Mouse (Mus musculus) embryonic facial prominence, embryonic 11.5 days (tissue): ENCODE results near the gene Hist1h1t. TPM values are rescaled to one million over a fixed set of nuclear protein-coding genes. Genes with fewer than 3 reads are reported as not detected.
A peak's percentile ranks its signal among the peaks of the same experiment; 100 is the strongest.
"Not testable (repeated sequence)": the region's sequence is repeated elsewhere in the genome, so short reads cannot be mapped to it uniquely, and the experiment has no call there.

Source experiments
- ATAC-seq: fragments of 200-750 bp; cut with Nextera tagmentation; replicated peaks from 2 replicates; pipeline ENCODE4 v1.8.0; 2017; ENCODE audit warnings: low read depth; ENCODE audit not compliant: insufficient number of reproducible peaks, low FRiP score, low TSS enrichment
- DNase-seq: peaks from one replicate; pipeline ENCODE4 v3.0.0-alpha.2; 2015; ENCODE audit warnings: low spot score
- H3K27ac ChIP-seq: fragments of 300-500 bp; sonication (generic); replicated peaks from 2 replicates; pipeline ENCODE4 v1.5.1; 2014; ENCODE audit warnings: mild to moderate bottlenecking, low read depth, low read length, control low read depth
- H3K27me3 ChIP-seq: fragments of 300-500 bp; sonication (generic); 2 replicates; pipeline ENCODE4 v1.6.1; 2014; ENCODE audit warnings: mild to moderate bottlenecking, low read length, moderate library complexity, mixed read lengths; ENCODE audit not compliant: control insufficient read depth, insufficient read depth
- H3K36me3 ChIP-seq: fragments of 300-500 bp; sonication (generic); replicated peaks from 2 replicates; pipeline ENCODE4 v1.6.1; 2014; ENCODE audit warnings: low read depth, mild to moderate bottlenecking, low read length, moderate library complexity, mixed read lengths; ENCODE audit not compliant: control insufficient read depth, insufficient read depth
- H3K4me1 ChIP-seq: fragments of 300-500 bp; sonication (generic); 2 replicates; pipeline ENCODE4 v1.6.1; 2014; ENCODE audit warnings: low read length, mixed read lengths; ENCODE audit not compliant: control insufficient read depth, insufficient read depth
- H3K4me2 ChIP-seq: fragments of 300-500 bp; sonication (generic); 2 replicates; pipeline ENCODE4 v1.6.1; 2014; ENCODE audit warnings: low read depth, mild to moderate bottlenecking, control low read depth, low read length, moderate library complexity
- H3K4me3 ChIP-seq: fragments of 300-500 bp; sonication (generic); 2 replicates; pipeline ENCODE4 v1.5.1; 2014; ENCODE audit warnings: low read depth, low read length, control low read depth
- H3K9ac ChIP-seq: fragments of 300-500 bp; sonication (generic); replicated peaks from 2 replicates; pipeline ENCODE4 v1.6.1; 2014; ENCODE audit warnings: mild to moderate bottlenecking, control low read depth, low read length
- H3K9me3 ChIP-seq: fragments of 300-500 bp; sonication (generic); replicated peaks from 2 replicates; pipeline ENCODE4 v1.6.1; 2016; ENCODE audit warnings: mild to moderate bottlenecking, low read length, inconsistent platforms, mixed read lengths; ENCODE audit not compliant: control insufficient read depth
- WGBS: fragments of 180-500 bp; shearing (Covaris S2); extraction: QIAGEN DNeasy Blood & Tissue Kit; methylation state at CpG from one replicate; pipeline ENCODE4 v1.1.7; 2014; 5-methylcytosine and 5-hydroxymethylcytosine counted together
- polyA plus RNA-seq: library from polyadenylated mRNA; unstranded; fragments of >200 nt; fragmentation: Nextera tagmentation; extraction: Ambion mirVana; gene quantifications from 2 replicates; pipeline ENCODE4 v1.2.1, GENCODE M21; 2014

The Hist1h1t gene
- not detected in 2 replicates for polyA plus RNA-seq

DNA sequence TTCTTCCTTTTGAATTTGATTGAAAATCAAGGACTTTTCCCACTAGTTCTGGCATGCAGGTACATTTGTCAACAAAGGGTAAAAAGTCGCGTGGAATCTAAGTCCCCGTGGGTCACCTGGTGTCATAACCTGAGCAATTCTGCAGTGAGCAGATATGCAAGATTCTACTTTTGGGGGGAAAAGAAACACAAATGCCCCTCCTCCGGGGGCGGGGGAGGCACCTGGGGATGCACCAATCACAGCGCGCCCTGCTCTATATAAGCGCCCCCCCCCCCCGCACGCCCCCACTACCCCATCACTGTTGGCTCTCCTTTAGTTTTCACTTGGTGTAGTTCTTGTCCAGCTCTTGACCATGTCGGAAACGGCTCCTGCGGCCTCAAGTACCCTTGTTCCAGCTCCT is at the start of gene Hist1h1t:
Gene Hist1h1t (plus strand): TSS at position 301 of the 400 bp plus-strand sequence.
- Histone ChIP-seq H3K4me3 (no peak within 1 kb of the TSS), H3K27ac (no peak within 1 kb of the TSS), H3K4me2 (no peak within 1 kb of the TSS)

DNA sequence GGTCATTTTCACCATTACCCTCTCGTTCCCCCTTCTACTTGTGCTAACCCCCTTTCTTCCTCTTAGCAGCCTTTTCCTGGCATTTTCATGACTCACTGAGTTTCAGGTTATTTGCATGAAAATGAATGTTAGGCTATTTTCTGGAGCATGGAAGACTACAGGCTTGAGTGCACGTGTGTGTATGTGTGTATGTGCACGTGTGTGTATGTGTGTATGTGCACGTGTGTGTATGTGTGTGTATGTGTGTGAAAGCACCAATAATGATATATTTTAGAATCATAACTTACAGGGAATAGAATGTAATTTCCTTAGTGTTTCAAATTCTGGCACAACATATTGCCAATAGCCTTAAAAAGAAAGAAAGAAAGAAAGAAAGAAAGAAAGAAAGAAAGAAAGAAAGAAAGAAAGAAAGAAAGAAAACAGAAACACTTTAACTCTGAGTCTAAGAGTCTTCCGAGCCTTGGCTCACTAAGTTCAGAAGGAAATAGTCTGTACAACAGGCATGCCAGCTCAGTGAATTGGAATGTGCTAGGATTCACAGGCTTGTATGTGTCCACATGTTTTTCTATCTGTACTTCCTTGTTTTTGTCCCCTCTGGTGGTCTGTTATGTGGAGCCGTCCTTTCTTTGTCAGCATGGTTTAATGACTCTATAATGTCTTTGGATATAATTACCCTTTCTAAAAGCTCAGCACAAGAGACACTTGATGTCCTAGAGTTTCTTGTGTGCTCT is 35.8 kb upstream of the Hist1h1t start:
- no peak for DNase-seq
- 79% methylated on average over 6 of the region's 6 CpGs for WGBS
- H3K27ac ChIP-seq, result no peak overlapping the region
- no peaks in the 10 kb centered on the region for H3K4me1 ChIP-seq
- no peaks in the 10 kb centered on the region for H3K36me3 ChIP-seq
- H3K27me3 ChIP-seq, result no peaks in the 10 kb centered on the region
- H3K9me3 ChIP-seq, result no peaks in the 10 kb centered on the region
- ATAC-seq, result no peak
- H3K4me2 ChIP-seq, result no peak overlapping the region
- H3K9ac ChIP-seq, result no peak overlapping the region
- H3K4me3 ChIP-seq, result no peak overlapping the region

More for the DNA sequence above, at the start of gene Hist1h1t:
- Histone ChIP-seq H3K4me1 (no peaks in the 10 kb centered on the region), H3K9ac (no peak within 1 kb of the TSS), H3K36me3 (no peaks in the 10 kb centered on the region), H3K27me3 (no peaks in the 10 kb centered on the region), H3K9me3 (no peaks in the 10 kb centered on the region)
- DNase-seq (no peak), ATAC-seq (no peak)
- 51% methylated on average over 13 of the region's 13 CpGs for WGBS

DNA sequence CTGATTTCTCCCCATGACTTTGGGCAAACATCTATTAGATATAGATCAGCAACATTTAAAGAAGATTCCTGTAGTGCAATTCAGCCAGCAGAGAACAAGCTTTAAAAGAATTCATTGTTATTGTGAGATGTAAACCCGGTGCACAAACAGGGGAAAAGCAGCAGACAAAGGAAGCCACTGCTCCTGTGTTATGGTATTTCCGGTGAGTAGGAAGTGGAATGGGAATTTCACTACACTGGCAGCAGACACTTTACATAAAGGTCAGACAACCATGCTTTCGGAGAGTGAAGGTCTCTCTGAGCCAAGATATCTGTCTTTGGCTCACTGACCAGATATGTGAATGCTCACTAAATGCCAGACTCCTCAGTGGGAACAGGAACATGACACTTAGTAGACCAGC is 33.1 kb upstream of the Hist1h1t start:
- WGBS, result 77% methylated on average over 3 of the region's 3 CpGs

DNA sequence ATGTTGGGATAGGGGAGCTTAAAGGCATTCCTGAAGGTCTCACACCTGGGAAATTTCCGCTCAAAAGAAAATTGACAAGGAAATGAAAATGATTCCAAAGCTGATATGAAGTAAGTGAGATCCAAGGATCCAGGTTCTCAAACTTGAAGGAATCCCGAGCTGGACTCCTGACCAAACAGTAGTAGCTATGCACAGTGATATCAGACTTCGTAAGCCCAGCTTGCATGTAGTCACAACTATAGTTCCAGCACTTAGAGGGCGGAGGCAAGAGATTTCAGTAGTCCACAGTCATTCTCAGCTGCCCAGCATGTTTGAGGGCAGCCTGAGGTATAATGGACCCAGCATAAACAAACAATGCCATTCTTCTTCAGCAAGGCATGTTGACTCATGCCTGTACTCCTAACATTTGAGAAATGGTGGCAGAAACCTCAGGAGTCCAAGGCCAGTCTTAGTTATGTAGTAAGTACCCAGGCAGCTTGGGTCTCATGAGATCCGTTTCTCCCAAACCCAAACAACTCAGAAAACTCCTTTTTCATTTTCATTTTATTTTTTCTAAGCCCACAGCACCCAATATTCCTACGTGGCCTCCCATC is 13.5 kb upstream of the Hist1h1t start:
- peak; percentile 12 for DNase-seq
- no peak overlapping the region for H3K4me3 ChIP-seq
- H3K9ac ChIP-seq, result no peak overlapping the region
- H3K9me3 ChIP-seq, result no peaks in the 10 kb centered on the region
- H3K27me3 ChIP-seq, result no peaks in the 10 kb centered on the region
- no peaks in the 10 kb centered on the region for H3K4me1 ChIP-seq
- WGBS, result 87% methylated on average over 6 of the region's 6 CpGs
- no peak overlapping the region for H3K27ac ChIP-seq
- H3K4me2 ChIP-seq, result no peak overlapping the region
- no peaks in the 10 kb centered on the region for H3K36me3 ChIP-seq
- no peak for ATAC-seq

More for the DNA sequence above, 33.1 kb upstream of the Hist1h1t start:
- H3K27me3 ChIP-seq, result no peaks in the 10 kb centered on the region
- no peak overlapping the region for H3K4me3 ChIP-seq
- no peak overlapping the region for H3K9ac ChIP-seq
- H3K9me3 ChIP-seq, result no peaks in the 10 kb centered on the region
- ATAC-seq (no peak), DNase-seq (no peak)
- no peaks in the 10 kb centered on the region for H3K36me3 ChIP-seq
- H3K4me1 ChIP-seq, result no peaks in the 10 kb centered on the region
- H3K4me2 ChIP-seq, result no peak overlapping the region
- no peak overlapping the region for H3K27ac ChIP-seq

DNA sequence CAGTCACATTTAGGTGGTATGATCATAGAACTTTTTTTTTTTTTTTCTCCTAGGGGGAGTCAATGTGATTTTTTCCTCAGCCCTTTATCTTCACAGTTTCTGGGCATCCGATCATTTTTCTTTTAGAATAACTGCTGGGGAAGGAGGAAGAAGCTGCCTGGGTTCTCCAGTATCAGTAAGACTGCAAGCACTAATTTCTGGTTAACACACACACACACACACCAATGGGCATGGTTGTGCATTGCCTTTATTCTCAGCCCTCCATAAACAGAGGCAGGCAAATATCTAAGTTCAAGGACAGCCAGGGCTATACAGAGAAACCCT is 13.0 kb upstream of the Hist1h1t start:
- Histone ChIP-seq H3K9me3 (no peaks in the 10 kb centered on the region), H3K27me3 (no peaks in the 10 kb centered on the region), H3K27ac (peak overlapping the region; percentile 97), H3K4me3 (peak overlapping the region; percentile 34), H3K4me1 (no peaks in the 10 kb centered on the region), H3K9ac (peak overlapping the region; percentile 60), H3K4me2 (peak overlapping the region; percentile 35), H3K36me3 (no peaks in the 10 kb centered on the region)
- DNase-seq (no peak), ATAC-seq (no peak)
- 63% methylated on average over 1 of the region's 1 CpGs for WGBS

DNA sequence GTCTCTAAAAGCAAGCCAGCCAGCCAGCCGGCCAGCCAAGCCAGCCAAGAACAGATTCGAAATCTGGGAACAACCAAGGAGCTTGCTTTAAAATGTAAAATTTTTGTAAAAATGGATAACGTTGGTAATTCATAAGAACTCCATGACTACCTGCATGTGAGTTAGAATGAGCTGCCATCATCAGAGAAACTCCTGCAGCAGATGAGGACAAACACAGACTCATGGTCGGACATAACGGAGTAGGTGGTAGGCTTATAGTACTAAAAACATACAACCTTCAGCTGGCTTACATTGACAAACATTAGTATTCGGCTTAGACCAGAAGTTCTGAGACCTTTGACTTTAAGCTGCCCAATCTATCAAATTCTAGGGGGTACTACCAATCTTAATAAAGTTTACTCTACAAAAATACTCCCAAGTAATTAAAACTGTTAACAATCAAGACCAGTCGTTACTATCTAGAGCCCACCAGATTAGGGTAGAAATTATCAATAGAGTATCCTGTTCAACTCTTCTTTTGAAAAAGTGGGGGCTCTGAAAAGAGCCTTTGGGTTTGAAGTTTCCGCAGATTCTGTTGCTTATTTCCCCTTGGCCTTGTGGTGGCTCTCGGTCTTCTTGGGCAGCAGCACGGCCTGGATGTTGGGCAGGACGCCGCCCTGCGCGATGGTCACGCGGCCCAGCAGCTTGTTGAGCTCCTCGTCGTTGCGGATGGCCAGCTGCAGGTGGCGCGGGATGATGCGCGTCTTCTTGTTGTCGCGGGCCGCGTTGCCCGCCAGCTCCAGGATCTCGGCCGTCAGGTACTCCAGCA is 12.5 kb upstream of the Hist1h1t start:
- not testable (repeated sequence) for H3K36me3 ChIP-seq, H3K27me3 ChIP-seq, H3K9me3 ChIP-seq, H3K4me1 ChIP-seq
- H3K4me3 ChIP-seq, result peak overlapping the region; percentile 34
- H3K4me2 ChIP-seq, result peak overlapping the region; percentile 35
- H3K9ac ChIP-seq, result peak overlapping the region; percentile 60
- WGBS, result 12% methylated on average over 12 of the region's 30 CpGs
- ATAC-seq, result peak; percentile 37
- DNase-seq, result peak; percentile 67
- peak overlapping the region; percentile 97 for H3K27ac ChIP-seq

DNA sequence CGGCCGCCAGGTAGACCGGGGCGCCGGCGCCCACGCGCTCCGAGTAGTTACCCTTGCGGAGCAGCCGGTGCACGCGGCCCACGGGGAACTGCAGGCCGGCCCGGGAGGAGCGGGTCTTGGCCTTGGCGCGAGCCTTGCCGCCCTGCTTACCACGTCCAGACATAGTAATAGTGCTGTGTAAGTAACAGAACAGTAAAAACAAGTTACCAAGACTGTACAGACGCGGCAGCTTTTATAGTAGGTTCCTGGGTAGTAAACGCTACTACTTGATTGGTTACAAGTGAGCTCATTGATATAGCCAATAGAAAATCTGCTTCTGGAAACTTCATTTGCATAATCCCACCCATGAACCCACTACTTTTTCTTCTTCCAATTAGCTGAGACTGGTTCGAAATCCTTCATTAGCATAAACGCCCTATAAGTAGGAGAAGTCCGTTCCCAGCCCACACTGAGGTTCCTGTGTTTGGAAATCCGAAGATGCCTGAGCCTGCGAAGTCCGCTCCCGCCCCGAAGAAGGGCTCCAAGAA is 11.8 kb upstream of the Hist1h1t start, which contains the start of the genes Hist1h2ac and Hist1h2bc:
Gene Hist1h2ac (minus strand): TSS at position 194 of the 527 bp plus-strand sequence.
Gene Hist1h2bc (plus strand): TSS at position 445 of the 527 bp plus-strand sequence.
- Histone ChIP-seq H3K27me3 (no peaks in the 10 kb centered on the region), H3K36me3 (no peaks in the 10 kb centered on the region), H3K4me2 (peak within 1 kb of the TSS; percentile 66), H3K9me3 (no peaks in the 10 kb centered on the region), H3K4me3 (peak within 1 kb of the TSS; percentile 40), H3K27ac (peak within 1 kb of the TSS; percentile 97), H3K4me1 (no peaks in the 10 kb centered on the region), H3K9ac (peak within 1 kb of the TSS; percentile 67)
- DNase-seq (peak; percentile 99), ATAC-seq (peak; percentile 99)
- under 1% methylated on average over 28 of the region's 32 CpGs for WGBS
